Mouse (Mus musculus) CH12.LX (cell line): ENCODE results near the gene Mark4. TPM values are rescaled to one million over a fixed set of nuclear protein-coding genes. Genes with fewer than 3 reads are reported as not detected.
A peak's percentile ranks its signal among the peaks of the same experiment; 100 is the strongest.

ENCODE experiments used
- DNase-seq: peaks from one replicate; pipeline ENCODE4 v3.0.0-alpha.2; 2013; ENCODE audit errors: extremely low read depth
- H3K27ac ChIP-seq: 2 replicates; pipeline ENCODE4 v1.5.1; 2012; ENCODE audit warnings: low read depth, mild to moderate bottlenecking, control low read depth, moderate library complexity; ENCODE audit not compliant: insufficient read depth
- H3K27me3 ChIP-seq: replicated peaks from 2 replicates; pipeline ENCODE3; 2012; ENCODE audit warnings: inconsistent platforms
- H3K36me3 ChIP-seq, 2 experiments: replicated peaks in 1 of 2; 2 replicates each; pipeline versions ENCODE3 to v1.6.1; 2012; ENCODE audit warnings: inconsistent platforms in 1 of 2, low read length in 1 of 2, mild to moderate bottlenecking in 1 of 2, mixed read lengths in 1 of 2, moderate library complexity in 1 of 2; ENCODE audit not compliant: control insufficient read depth in 1 of 2, insufficient read depth in 1 of 2
- H3K4me1 ChIP-seq, 2 experiments: 2 replicates each; pipeline ENCODE4 v1.6.1; 2012; ENCODE audit warnings: inconsistent platforms in 1 of 2, moderate library complexity in 1 of 2; ENCODE audit not compliant: insufficient read depth in 2 of 2, control insufficient read depth in 1 of 2
- H3K4me2 ChIP-seq: 2 replicates; pipeline ENCODE4 v1.6.1; 2012; ENCODE audit warnings: low read depth, mild to moderate bottlenecking, control low read depth; ENCODE audit not compliant: poor library complexity, insufficient read depth, severe bottlenecking
- H3K4me3 ChIP-seq, 3 experiments: fragments of 150-350 bp in 1 of 3; sonication (generic) in 1 of 3; replicated peaks in 1 of 3; 2 replicates each; pipeline versions ENCODE3 to v1.5.1; 2011 to 2012; ENCODE audit warnings: low read depth in 2 of 3, low read length in 2 of 3, mild to moderate bottlenecking in 2 of 3, moderate library complexity in 2 of 3, control low read depth in 1 of 3, improper control_type of control experiment in 1 of 3, inconsistent platforms in 1 of 3, mixed read lengths in 1 of 3; ENCODE audit not compliant: poor library complexity in 1 of 3
- H3K79me2 ChIP-seq: replicated peaks from 2 replicates; pipeline ENCODE4 v1.6.1; 2012; ENCODE audit warnings: mild to moderate bottlenecking, moderate library complexity; ENCODE audit not compliant: control insufficient read depth, poor library complexity, insufficient read depth, severe bottlenecking; ENCODE audit errors: extremely low read depth
- H3K9ac ChIP-seq: 2 replicates; pipeline ENCODE4 v1.6.1; 2012; ENCODE audit warnings: low read depth, mild to moderate bottlenecking, control low read depth, moderate library complexity; ENCODE audit not compliant: insufficient read depth
- H3K9me3 ChIP-seq: replicated peaks from 2 replicates; pipeline ENCODE3; 2012; ENCODE audit warnings: low read length, inconsistent platforms, mixed read lengths
- BHLHE40 ChIP-seq: IDR thresholded peaks from 2 replicates; pipeline ENCODE4 v1.6.1; 2011; ENCODE audit warnings: mild to moderate bottlenecking, low read depth, low read length, improper control_type of control experiment
- CHD1 ChIP-seq: IDR thresholded peaks from 2 replicates; pipeline ENCODE4 v1.6.1; 2012; ENCODE audit warnings: low read depth, low read length, improper control_type of control experiment, inconsistent platforms
- CHD2 ChIP-seq: IDR thresholded peaks from 2 replicates; pipeline ENCODE4 v1.6.1; 2011; ENCODE audit warnings: low read length, improper control_type of control experiment
- CTCF ChIP-seq, 2 experiments: IDR thresholded peaks in 1 of 2; conservative IDR thresholded peaks in 1 of 2; 2 replicates each; pipeline ENCODE4 v1.5.1; 2011 to 2012; ENCODE audit warnings: low read depth in 2 of 2, low read length in 2 of 2, improper control_type of control experiment in 1 of 2, inconsistent platforms in 1 of 2, mild to moderate bottlenecking in 1 of 2, moderate library complexity in 1 of 2
- E2F4 ChIP-seq: IDR thresholded peaks from 2 replicates; pipeline ENCODE4 v1.6.1; 2011; ENCODE audit warnings: low read depth, low read length, improper control_type of control experiment; ENCODE audit not compliant: insufficient replicate concordance
- ELF1 ChIP-seq: IDR thresholded peaks from 2 replicates; pipeline ENCODE4 v1.6.1; 2014; ENCODE audit warnings: low read depth, mild to moderate bottlenecking, inconsistent platforms, low read length, improper control_type of control experiment
- EP300 ChIP-seq: IDR thresholded peaks from 2 replicates; pipeline ENCODE4 v1.6.1; 2011; ENCODE audit warnings: low read length, improper control_type of control experiment
- ETS1 ChIP-seq: conservative IDR thresholded peaks from 2 replicates; pipeline ENCODE4 v1.6.1; 2012; ENCODE audit warnings: low read depth, mild to moderate bottlenecking, inconsistent platforms, low read length, improper control_type of control experiment, moderate library complexity
- GABPA ChIP-seq: IDR thresholded peaks from 2 replicates; pipeline ENCODE4 v1.6.1; 2012; ENCODE audit warnings: low read depth, low read length, improper control_type of control experiment, inconsistent platforms; ENCODE audit not compliant: insufficient replicate concordance
- HCFC1 ChIP-seq: IDR thresholded peaks from 2 replicates; pipeline ENCODE4 v1.6.1; 2012; ENCODE audit warnings: low read depth, mild to moderate bottlenecking, inconsistent platforms, low read length, improper control_type of control experiment
- IRF4 ChIP-seq: IDR thresholded peaks from 2 replicates; pipeline ENCODE4 v1.6.1; 2014; ENCODE audit warnings: low read depth, mild to moderate bottlenecking, inconsistent platforms, low read length, improper control_type of control experiment
- JUN ChIP-seq: IDR thresholded peaks from 2 replicates; pipeline ENCODE4 v1.6.1; 2011; ENCODE audit warnings: low read depth, mild to moderate bottlenecking, low read length, improper control_type of control experiment, moderate library complexity; ENCODE audit not compliant: insufficient read depth
- KAT2A ChIP-seq: IDR thresholded peaks from 2 replicates; pipeline ENCODE4 v1.6.1; 2012; ENCODE audit warnings: low read length, improper control_type of control experiment, inconsistent platforms; ENCODE audit not compliant: insufficient replicate concordance
- MAFK ChIP-seq: IDR thresholded peaks from 2 replicates; pipeline ENCODE4 v1.6.1; 2011; ENCODE audit warnings: low read length, improper control_type of control experiment; ENCODE audit not compliant: insufficient replicate concordance
- MAX ChIP-seq: IDR thresholded peaks from 2 replicates; pipeline ENCODE4 v1.6.1; 2011; ENCODE audit warnings: low read length, improper control_type of control experiment
- MEF2A ChIP-seq: IDR thresholded peaks from 2 replicates; pipeline ENCODE4 v1.6.1; 2014; ENCODE audit warnings: low read depth, mild to moderate bottlenecking, inconsistent platforms, low read length, improper control_type of control experiment, borderline replicate concordance
- MXI1 ChIP-seq: IDR thresholded peaks from 2 replicates; pipeline ENCODE4 v1.6.1; 2011; ENCODE audit warnings: mild to moderate bottlenecking, low read depth, low read length, improper control_type of control experiment
- MYC ChIP-seq: IDR thresholded peaks from 2 replicates; pipeline ENCODE4 v1.6.1; 2011; ENCODE audit warnings: low read depth, mild to moderate bottlenecking, improper control_type of control experiment, low read length
- NELFE ChIP-seq: IDR thresholded peaks from 2 replicates; pipeline ENCODE4 v1.6.1; 2011; ENCODE audit warnings: low read depth, low read length, improper control_type of control experiment
- POLR2A ChIP-seq: IDR thresholded peaks from 2 replicates; pipeline ENCODE4 v1.6.1; 2011; ENCODE audit warnings: low read depth, mild to moderate bottlenecking, improper control_type of control experiment, low read length
- POLR2AphosphoS2 ChIP-seq: IDR thresholded peaks from 2 replicates; pipeline ENCODE4 v1.6.1; 2011; ENCODE audit warnings: low read depth, low read length, improper control_type of control experiment
- RAD21 ChIP-seq: IDR thresholded peaks from 2 replicates; pipeline ENCODE4 v1.6.1; 2011; ENCODE audit warnings: low read depth, mild to moderate bottlenecking, low read length, improper control_type of control experiment, moderate library complexity
- RCOR1 ChIP-seq: conservative IDR thresholded peaks from 2 replicates; pipeline ENCODE4 v1.6.1; 2012; ENCODE audit warnings: low read depth, mild to moderate bottlenecking, inconsistent platforms, low read length, improper control_type of control experiment
- SIN3A ChIP-seq: IDR thresholded peaks from 2 replicates; pipeline ENCODE4 v1.6.1; 2012; ENCODE audit warnings: low read length, improper control_type of control experiment, inconsistent platforms
- SMC3 ChIP-seq: IDR thresholded peaks from 2 replicates; pipeline ENCODE4 v1.6.1; 2011; ENCODE audit warnings: low read depth, low read length, improper control_type of control experiment
- TBP ChIP-seq: conservative IDR thresholded peaks from 2 replicates; pipeline ENCODE4 v1.6.1; 2011; ENCODE audit warnings: low read depth, low read length, improper control_type of control experiment
- TCF12 ChIP-seq: IDR thresholded peaks from 2 replicates; pipeline ENCODE4 v1.6.1; 2014; ENCODE audit warnings: low read depth, mild to moderate bottlenecking, inconsistent platforms, low read length, improper control_type of control experiment
- UBTF ChIP-seq: IDR thresholded peaks from 2 replicates; pipeline ENCODE4 v1.6.1; 2012; ENCODE audit warnings: low read depth, mild to moderate bottlenecking, inconsistent platforms, low read length, improper control_type of control experiment, moderate library complexity
- USF1 ChIP-seq: IDR thresholded peaks from 2 replicates; pipeline ENCODE4 v1.6.1; 2014; ENCODE audit warnings: low read depth, mild to moderate bottlenecking, inconsistent platforms, low read length, improper control_type of control experiment
- USF2 ChIP-seq: conservative IDR thresholded peaks from 2 replicates; pipeline ENCODE4 v1.6.1; 2011; ENCODE audit warnings: low read depth, low read length, improper control_type of control experiment
- ZMIZ1 ChIP-seq: IDR thresholded peaks from 2 replicates; pipeline ENCODE4 v1.6.1; 2012; ENCODE audit warnings: low read depth, mild to moderate bottlenecking, inconsistent platforms, low read length, improper control_type of control experiment
- ZNF384 ChIP-seq: IDR thresholded peaks from 2 replicates; pipeline ENCODE4 v1.6.1; 2012; ENCODE audit warnings: low read depth, low read length, improper control_type of control experiment, inconsistent platforms
- dilution Hi-C: fragments of 300-500 bp; cut with MboI; formaldehyde crosslinking; loops from 2 replicates; pipeline ENCODE4 v1.14.3; 2020; ENCODE audit warnings: low sequenced_read_pairs; ENCODE audit not compliant: extremely low pct_unique_long_range_greater_than_20kb, extremely low pct_ligation_motif_present
- in situ Hi-C: fragments of 300-500 bp; cut with MboI; formaldehyde crosslinking; loops from 3 replicates; pipeline ENCODE4 v1.14.3; 2019; ENCODE audit warnings: low sequenced_read_pairs, low pct_ligation_motif_present, low pct_unique_long_range_greater_than_20kb, mixed read lengths
- polyA plus RNA-seq: library from polyadenylated mRNA; unstranded; fragments of >175 nt; gene quantifications from 2 replicates; pipeline ENCODE4 v1.2.1, GENCODE M21; 2012; ENCODE audit warnings: low read depth; ENCODE audit not compliant: insufficient read length
- total RNA-seq, 2 experiments: library from RNA; depleted of rRNA; stranded (reverse); fragments of 300-350 nt in 1 of 2; fragments of >200 nt in 1 of 2; gene quantifications; 2 replicates each; pipeline ENCODE4 v1.2.3; 2012 to 2014

Mark4 gene
- total and polyA plus RNA-seq, 3 experiments, result 1.7 to 11.9 (median 7.3) TPM

- H3K4me1 ChIP-seq, result peaks cover 5 to 32% of the 10 kb centered on the region in 2 experiments; a peak in 3 of 4 replicates
- no peak for DNase-seq
- no peak overlapping the region for H3K4me3 ChIP-seq
- no peaks in the 10 kb centered on the region for H3K36me3 ChIP-seq
- TF ChIP-seq MAFK (no peak), MAX (no peak), ZNF384 (no peak), CTCF (conservative IDR thresholded peaks at IDR 0.05 in 1 of 2, IDR thresholded peaks at IDR 0.05 in 1 of 2; ENCODE audit: low read depth in 2 of 2, low read length in 2 of 2) (no peak)
- no peaks in the 10 kb centered on the region for H3K79me2 ChIP-seq
- in situ Hi-C loops (loop anchor here (25.0 kb wide), 2 partner anchors 153 to 453 kb away; partner anchors contain the start of genes Ceacam16, Gm19345 and Ppp1r37), dilution Hi-C loops (no loop called here)
- peaks cover 47% of the 10 kb centered on the region for H3K27me3 ChIP-seq
- H3K27ac ChIP-seq, result no peak overlapping the region
- no peak overlapping the region for H3K9ac ChIP-seq
- no peak overlapping the region for H3K4me2 ChIP-seq
- H3K9me3 ChIP-seq, result peaks cover 15% of the 10 kb centered on the region
These were observed 48.9 kb downstream of the Mark4 start for GRCm38 (mm10) chr7:19409753-19410152.

- dilution Hi-C loops (no loop called here), in situ Hi-C loops (loop anchor here (25.0 kb wide), 2 partner anchors 157 to 457 kb away; partner anchors contain the start of genes Ceacam16, Gm19345 and Ppp1r37)
- peaks cover 16% of the 10 kb centered on the region for H3K9me3 ChIP-seq
- no peak overlapping the region for H3K4me3 ChIP-seq
- H3K4me2 ChIP-seq, result no peak overlapping the region
- no peak overlapping the region for H3K27ac ChIP-seq
- H3K27me3 ChIP-seq, result peaks cover 61% of the 10 kb centered on the region
- DNase-seq, result peak; percentile 75
- no peak overlapping the region for H3K9ac ChIP-seq
- no peaks in the 10 kb centered on the region for H3K79me2 ChIP-seq
- H3K4me1 ChIP-seq, result peaks cover 2 to 28% of the 10 kb centered on the region in 2 experiments; a peak in 3 of 4 replicates
- no peaks in the 10 kb centered on the region for H3K36me3 ChIP-seq
- TF ChIP-seq EP300, result no peak
- no peak for TF ChIP-seq POLR2AphosphoS2
- TF ChIP-seq ZMIZ1, result no peak
- TF ChIP-seq SIN3A, result no peak; the same call in 1 of the 2 replicates
- peak; percentile 26; the same call in 1 of the 2 replicates for TF ChIP-seq TCF12
- no peak for TF ChIP-seq USF2
- TF ChIP-seq KAT2A, result no peak
- peak; percentile 73 for TF ChIP-seq MAX
- TF ChIP-seq MAFK, result no peak
- TF ChIP-seq CTCF (conservative IDR thresholded peaks at IDR 0.05 in 1 of 2, IDR thresholded peaks at IDR 0.05 in 1 of 2; ENCODE audit: low read depth in 2 of 2, low read length in 2 of 2), result peak; percentile 93 to 97
- TF ChIP-seq UBTF, result no peak
- TF ChIP-seq HCFC1, result peak; percentile 41; the same call in 1 of the 2 replicates
- 0 out of 2 replicates have a peak, but pooled peaks have one; percentile 16 for TF ChIP-seq BHLHE40
- peak; percentile 85 for TF ChIP-seq SMC3
- TF ChIP-seq E2F4, result 0 out of 2 replicates have a peak, but pooled peaks have one; percentile 52
- TF ChIP-seq GABPA, result no peak
- peak; percentile 65; the same call in 1 of the 2 replicates for TF ChIP-seq MXI1
- no peak for TF ChIP-seq USF1
- TF ChIP-seq RAD21, result peak; percentile 95
- TF ChIP-seq JUN, result no peak
- peak; percentile 54 for TF ChIP-seq IRF4
- 0 out of 2 replicates have a peak, but pooled peaks have one; percentile 43 for TF ChIP-seq RCOR1
- 0 out of 2 replicates have a peak, but pooled peaks have one; percentile 30 for TF ChIP-seq CHD2
- no peak for TF ChIP-seq ETS1
- TF ChIP-seq NELFE, result peak; percentile 66
- TF ChIP-seq MEF2A, result peak; percentile 42; the same call in 1 of the 2 replicates
- no peak for TF ChIP-seq CHD1
- 0 out of 2 replicates have a peak, but pooled peaks have one; percentile 38 for TF ChIP-seq MYC
- TF ChIP-seq ELF1, result peak; percentile 70
- no peak for TF ChIP-seq TBP
- no peak for TF ChIP-seq POLR2A
These were observed 53.2 kb downstream of the Mark4 start for GRCm38 (mm10) chr7:19405417-19405816.
